ENCODE assay signal across 29 mouse cellular contexts in genomic region chr11:103610772-103611171, GRCm38 (mm10). TPM values are rescaled to one million over a fixed set of nuclear protein-coding genes. Genes with fewer than 3 reads are reported as not detected.
DNase-seq lines count a peak whose midpoint lies in the region; ATAC-seq and TF ChIP-seq lines count a peak whose summit lies in the region.
"Had no signal": no experiment of that assay in that cellular context is flagged by ENCODE, and none has a peak within 500 bp of the region (broad histone marks: within the 10 kb centered on the region; RNA-seq: fewer than 3 reads in every experiment).

No protein-coding gene starts in this region.

- H3K9ac ChIP-seq in ES-E14 (ENCODE audit: insufficient read depth, low read depth, low read length, poor library complexity, severe bottlenecking): no peak overlapping the region

- H3K9me3 ChIP-seq in ES-E14 (ENCODE audit: control insufficient read depth, insufficient read depth, low read depth, low read length): no peaks in the 10 kb centered on the region
- H3K9me3 ChIP-seq: G1E had no signal

- no peak overlapping the region; the same call in 1 of the 2 replicates for H3K27ac ChIP-seq in ES-E14 (ENCODE audit: insufficient read depth, low read depth, low read length, poor library complexity, severe bottlenecking)

- H3K4me1 ChIP-seq in ES-E14 (ENCODE audit: control insufficient read depth in 2 of 2, insufficient read depth in 2 of 2, low read length in 2 of 2, poor library complexity in 1 of 2): peaks cover 4 to 6% of the 10 kb centered on the region in 2 experiments; a peak in 3 of 4 replicates

- in situ Hi-C loops in ES-E14 (cut with MboI; ENCODE audit: low sequenced_read_pairs in 2 of 2, unreplicated experiment in 2 of 2): no loop called here

- no peaks in the 10 kb centered on the region for H3K36me3 ChIP-seq in ES-E14 (ENCODE audit: control insufficient read depth, insufficient read depth, low read length, poor library complexity, severe bottlenecking)
- H3K36me3 ChIP-seq: G1E had no signal

- DNase-seq in ES-CJ7 (ENCODE audit: low read depth, low spot score): peak; percentile 46
- peak; percentile 28 for DNase-seq in ES-E14 (ENCODE audit: low read depth, low spot score)
- DNase-seq in R1 (ENCODE audit: low read depth, low spot score): peak; percentile 55
- peak; percentile 80 for DNase-seq in ZHBTc4 (ENCODE audit: low read depth, low spot score)
- DNase-seq in cerebellum, adult 8-10 months: no peak
- no peak for DNase-seq in lung, postnatal 4 days
- no peak for DNase-seq in adrenal gland, adult 18-20 months (ENCODE audit: low spot score in 2 of 2)
- DNase-seq: adrenal gland, adult 2 months; adrenal gland, adult 8-10 months; adrenal gland, postnatal 10 days; adrenal gland, postnatal 14 days; adrenal gland, postnatal 25 days; adrenal gland, postnatal 36 days; B cell, adult 2 months; cerebellum, adult 11 months; cerebellum, adult 11-12 months; cerebellum, adult 18-20 months; cerebellum, adult 2 months; cerebellum, adult 9-10 months; cerebellum, adult 9-11 months; cerebellum, postnatal 10 days had no signal

- no peak for ATAC-seq in granulocyte monocyte progenitor cell, adult 5-6 weeks (replicated peaks; ENCODE audit: poor library complexity, severe bottlenecking)
- ATAC-seq: activated CD4-positive, CD25-positive, alpha-beta regulatory T cell, adult 4 months; CD4-positive, CD25-positive, alpha-beta regulatory T cell, adult 4 months; Patski had no signal

- no peak overlapping the region for H3K4me3 ChIP-seq in ES-E14 (ENCODE audit: insufficient read depth in 1 of 2, low read depth in 1 of 2, low read length in 2 of 2, poor library complexity in 1 of 2, severe bottlenecking in 1 of 2)

TF ChIP-seq in ES-E14, 5 proteins besides CTCF, POLR2A, EP300 and RAD21:
- TF ChIP-seq HCFC1 (IDR thresholded peaks at IDR 0.05; ENCODE audit: borderline replicate concordance, insufficient read depth, low read length): no peak
- no peak for TF ChIP-seq ZNF384 (IDR thresholded peaks at IDR 0.05; ENCODE audit: low read depth, low read length)

RNA-seq across cellular contexts. Expression of gene Gm884, which starts 10.2 kb away (rescaled TPM):
- under 0.01 and 0.04 TPM in 2 replicates for total RNA-seq in ES-E14 (2012; rRNA removed)
- total RNA-seq in granulocyte monocyte progenitor cell, adult 5-6 weeks (2014; fragmentation: Nextera tagmentation): not detected in 2 replicates
- total RNA-seq in granulocyte monocyte progenitor cell, adult 5-6 weeks (2017): not detected in 2 replicates
- not detected for total RNA-seq in adrenal gland, adult 18-20 months (2021)
- total RNA-seq: adrenal gland, adult 2 months; adrenal gland, adult 8-10 months; adrenal gland, postnatal 10 days; adrenal gland, postnatal 14 days; adrenal gland, postnatal 25 days; adrenal gland, postnatal 36 days; adrenal gland, postnatal 4 days; CH12.LX; MEL had no signal

RNA-seq across cellular contexts. Expression of gene Lyzl6, which starts 27.9 kb away (rescaled TPM):
- total RNA-seq in ES-E14 (2012; rRNA removed): not detected in 2 replicates
- total RNA-seq in granulocyte monocyte progenitor cell, adult 5-6 weeks (2014; fragmentation: Nextera tagmentation): not detected in 2 replicates
- total RNA-seq in granulocyte monocyte progenitor cell, adult 5-6 weeks (2017): not detected in 2 replicates
- total RNA-seq in adrenal gland, adult 18-20 months (2021): not detected
- total RNA-seq: adrenal gland, adult 2 months; adrenal gland, adult 8-10 months; adrenal gland, postnatal 10 days; adrenal gland, postnatal 14 days; adrenal gland, postnatal 25 days; adrenal gland, postnatal 36 days; adrenal gland, postnatal 4 days; CH12.LX; G1E; MEL had no signal

RNA-seq across cellular contexts. Expression of gene Rprml, which starts 38.6 kb away (rescaled TPM):
- 0.49 and 0.63 TPM in 2 replicates for total RNA-seq in ES-E14 (2012; rRNA removed)
- total RNA-seq in granulocyte monocyte progenitor cell, adult 5-6 weeks (2014; fragmentation: Nextera tagmentation): not detected in 2 replicates
- not detected in 2 replicates for total RNA-seq in granulocyte monocyte progenitor cell, adult 5-6 weeks (2017)
- total RNA-seq in adrenal gland, adult 18-20 months (2021): 1 to 10 TPM in 1 of 2 experiments, not detected in 1; 1.1 TPM
- total RNA-seq: adrenal gland, postnatal 14 days; CH12.LX; G1E; MEL had no signal

Comparison
In these comparisons a context has a peak if more than half of its experiments do, and no peak if none do; other contexts are left out.
1. DNase-seq: peak in ES-CJ7 (single experiment), ES-E14 (single experiment), R1 (single experiment) and ZHBTc4 (single experiment); none in cerebellum, adult 8-10 months (single experiment), lung, postnatal 4 days (0 of 2) and adrenal gland, adult 18-20 months (0 of 2).